Mouse (Mus musculus) MEL (cell line): Measurements from ENCODE around the gene Tenm3. TPM values are rescaled to one million over a fixed set of nuclear protein-coding genes. Genes with fewer than 3 reads are reported as not detected.

ENCODE experiments used
- DNase-seq: peaks from one replicate; pipeline ENCODE4 v3.0.0; 2011; ENCODE audit warnings: low read depth, low spot score
- H3K27ac ChIP-seq: 2 replicates; pipeline ENCODE4 v1.5.1; 2012; ENCODE audit warnings: low read depth, mild to moderate bottlenecking, control low read depth, low read length, moderate library complexity; ENCODE audit not compliant: control insufficient read depth
- H3K27me3 ChIP-seq, 2 experiments: fragments of 150-350 bp in 1 of 2; sonication (generic) in 1 of 2; 2 replicates each; pipeline ENCODE4 v1.6.1; 2012; ENCODE audit warnings: low read length in 2 of 2, mild to moderate bottlenecking in 2 of 2, improper control_type of control experiment in 1 of 2, moderate library complexity in 1 of 2; ENCODE audit not compliant: insufficient read depth in 2 of 2, control insufficient read depth in 1 of 2
- H3K36me3 ChIP-seq, 2 experiments: 2 replicates each; pipeline ENCODE4 v1.6.1; 2012 to 2014; ENCODE audit warnings: low read length in 2 of 2, improper control_type of control experiment in 1 of 2, inconsistent platforms in 1 of 2, mild to moderate bottlenecking in 1 of 2; ENCODE audit not compliant: insufficient read depth in 2 of 2, control insufficient read depth in 1 of 2
- H3K4me1 ChIP-seq, 2 experiments: fragments of 150-350 bp in 1 of 2; sonication (generic) in 1 of 2; 2 replicates each; pipeline ENCODE4 v1.6.1; 2012; ENCODE audit warnings: low read length in 2 of 2, improper control_type of control experiment in 1 of 2, mild to moderate bottlenecking in 1 of 2; ENCODE audit not compliant: insufficient read depth in 2 of 2, control insufficient read depth in 1 of 2
- H3K4me3 ChIP-seq, 2 experiments: fragments of 150-350 bp in 1 of 2; sonication (generic) in 1 of 2; 2 replicates each; pipeline ENCODE4 v1.5.1; 2012; ENCODE audit warnings: low read depth in 2 of 2, low read length in 2 of 2, mild to moderate bottlenecking in 2 of 2, moderate library complexity in 2 of 2, control low read depth in 1 of 2, improper control_type of control experiment in 1 of 2; ENCODE audit not compliant: control insufficient read depth in 1 of 2, insufficient read depth in 1 of 2
- H3K79me2 ChIP-seq: 2 replicates; pipeline ENCODE4 v1.6.1; 2012; ENCODE audit warnings: mild to moderate bottlenecking, low read length, moderate library complexity; ENCODE audit not compliant: control insufficient read depth, poor library complexity, insufficient read depth
- H3K9ac ChIP-seq: 2 replicates; pipeline ENCODE4 v1.6.1; 2012; ENCODE audit warnings: low read depth, mild to moderate bottlenecking, control low read depth, low read length, moderate library complexity; ENCODE audit not compliant: control insufficient read depth, poor library complexity, severe bottlenecking
- H3K9me3 ChIP-seq: fragments of 150-350 bp; sonication (generic); replicated peaks from 2 replicates; pipeline ENCODE4 v1.6.1; 2012; ENCODE audit warnings: mild to moderate bottlenecking, low read length, improper control_type of control experiment, moderate library complexity; ENCODE audit not compliant: insufficient read depth
- BHLHE40 ChIP-seq: IDR thresholded peaks from 2 replicates; pipeline ENCODE4 v1.6.1; 2012; ENCODE audit warnings: low read depth, mild to moderate bottlenecking, inconsistent platforms, low read length, improper control_type of control experiment, borderline replicate concordance
- CHD2 ChIP-seq: IDR thresholded peaks from 2 replicates; pipeline ENCODE4 v1.6.1; 2011; ENCODE audit warnings: low read length, improper control_type of control experiment
- EP300 ChIP-seq, 2 experiments: IDR thresholded peaks; 2 replicates each; pipeline ENCODE4 v1.6.1; 2011; ENCODE audit warnings: improper control_type of control experiment in 2 of 2, low read length in 2 of 2, low read depth in 1 of 2, mild to moderate bottlenecking in 1 of 2
- ETS1 ChIP-seq: IDR thresholded peaks from 2 replicates; pipeline ENCODE4 v1.6.1; 2012; ENCODE audit warnings: low read depth, mild to moderate bottlenecking, inconsistent platforms, low read length, improper control_type of control experiment, moderate library complexity
- GABPA ChIP-seq: IDR thresholded peaks from 2 replicates; pipeline ENCODE4 v1.6.1; 2012; ENCODE audit warnings: low read depth, mild to moderate bottlenecking, inconsistent platforms, low read length, improper control_type of control experiment, moderate library complexity
- GATA1 ChIP-seq: IDR thresholded peaks from 2 replicates; pipeline ENCODE4 v1.6.1; 2011; ENCODE audit warnings: low read depth, low read length, improper control_type of control experiment
- KAT2A ChIP-seq: conservative IDR thresholded peaks from 2 replicates; pipeline ENCODE4 v1.6.1; 2012; ENCODE audit warnings: low read depth, low read length, improper control_type of control experiment, inconsistent platforms
- MAFK ChIP-seq: IDR thresholded peaks from 2 replicates; pipeline ENCODE4 v1.6.1; 2011; ENCODE audit warnings: low read depth, mild to moderate bottlenecking, low read length, improper control_type of control experiment, borderline replicate concordance
- MAX ChIP-seq: IDR thresholded peaks from 2 replicates; pipeline ENCODE4 v1.6.1; 2011; ENCODE audit warnings: low read length, improper control_type of control experiment
- MAZ ChIP-seq: IDR thresholded peaks from 2 replicates; pipeline ENCODE4 v1.6.1; 2012; ENCODE audit warnings: low read depth, mild to moderate bottlenecking, inconsistent platforms, low read length, improper control_type of control experiment
- MYC ChIP-seq: IDR thresholded peaks from 2 replicates; pipeline ENCODE4 v1.6.1; 2011; ENCODE audit warnings: low read depth, mild to moderate bottlenecking, low read length, improper control_type of control experiment, moderate library complexity
- POLR2A ChIP-seq, 2 experiments: IDR thresholded peaks; 2 replicates each; pipeline ENCODE4 v1.6.1; 2011 to 2012; ENCODE audit warnings: low read length in 2 of 2, mild to moderate bottlenecking in 2 of 2, control low read depth in 1 of 2, improper control_type of control experiment in 1 of 2, low read depth in 1 of 2, moderate library complexity in 1 of 2; ENCODE audit not compliant: control insufficient read depth in 1 of 2, insufficient read depth in 1 of 2, poor library complexity in 1 of 2
- RAD21 ChIP-seq: IDR thresholded peaks from 2 replicates; pipeline ENCODE4 v1.6.1; 2011; ENCODE audit warnings: mild to moderate bottlenecking, low read depth, low read length, improper control_type of control experiment
- SIN3A ChIP-seq: IDR thresholded peaks from 2 replicates; pipeline ENCODE4 v1.6.1; 2012; ENCODE audit warnings: low read length, improper control_type of control experiment, inconsistent platforms
- TAL1 ChIP-seq: IDR thresholded peaks from 2 replicates; pipeline ENCODE4 v1.6.1; 2012; ENCODE audit warnings: mild to moderate bottlenecking, inconsistent platforms, low read length, moderate library complexity, mixed read lengths
- TBP ChIP-seq: IDR thresholded peaks from 2 replicates; pipeline ENCODE4 v1.8.0; 2011; ENCODE audit warnings: low read depth, low read length, improper control_type of control experiment
- UBTF ChIP-seq: IDR thresholded peaks from 2 replicates; pipeline ENCODE4 v1.6.1; 2012; ENCODE audit warnings: low read depth, mild to moderate bottlenecking, inconsistent platforms, low read length, improper control_type of control experiment, moderate library complexity, borderline replicate concordance; ENCODE audit not compliant: insufficient read depth
- USF2 ChIP-seq, 2 experiments: IDR thresholded peaks; 2 replicates each; pipeline ENCODE4 v1.6.1; 2011 to 2012; ENCODE audit warnings: improper control_type of control experiment in 2 of 2, low read length in 2 of 2, borderline replicate concordance in 1 of 2, inconsistent platforms in 1 of 2, low read depth in 1 of 2, mild to moderate bottlenecking in 1 of 2; ENCODE audit not compliant: insufficient read depth in 1 of 2
- ZC3H11A ChIP-seq: IDR thresholded peaks from 2 replicates; pipeline ENCODE4 v1.6.1; 2012; ENCODE audit warnings: low read depth, mild to moderate bottlenecking, inconsistent platforms, low read length, improper control_type of control experiment
- ZKSCAN1 ChIP-seq: IDR thresholded peaks from 2 replicates; pipeline ENCODE4 v1.6.1; 2012; ENCODE audit warnings: low read depth, mild to moderate bottlenecking, inconsistent platforms, low read length, improper control_type of control experiment, moderate library complexity
- polyA plus RNA-seq, 2 experiments: library from polyadenylated mRNA; stranded (reverse) in 1 of 2; unstranded in 1 of 2; fragments of >175 nt in 1 of 2; fragments of >200 nt in 1 of 2; gene quantifications; 2 replicates each; pipeline versions ENCODE4 v1.2.1 to v1.2.4; 2012; ENCODE audit warnings: low replicate concordance in 2 of 2, low read depth in 1 of 2; ENCODE audit not compliant: insufficient read length in 2 of 2, insufficient read depth in 1 of 2, missing spikeins in 1 of 2
- total RNA-seq: library from RNA; depleted of rRNA; stranded (reverse); fragments of 300-350 nt; gene quantifications from 2 replicates; pipeline ENCODE4 v1.2.3, GENCODE M21; 2012

The Tenm3 gene
- total and polyA plus RNA-seq, 3 experiments: not detected

DNA sequence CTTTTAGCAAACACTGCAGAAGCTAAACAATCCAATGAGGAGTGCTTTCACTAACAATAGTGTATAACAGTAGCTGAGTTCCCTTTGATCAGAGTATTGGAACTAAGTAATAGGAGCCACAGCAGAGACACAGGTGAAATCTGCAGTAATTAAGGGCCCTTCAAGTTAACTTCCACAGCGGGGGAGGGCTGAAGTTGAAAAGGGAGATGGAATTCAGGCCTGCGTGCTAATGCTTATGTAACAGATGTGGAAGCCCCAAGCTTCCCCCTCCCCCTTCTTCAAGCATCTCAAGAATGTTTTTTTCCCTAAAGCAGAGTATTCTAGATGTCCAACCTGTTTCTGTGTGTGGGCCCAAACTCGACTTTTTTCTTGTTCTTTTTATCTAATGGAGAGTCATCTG is 394.1 kb downstream of the Tenm3 start:
- H3K4me3 ChIP-seq: no peak overlapping the region
- H3K79me2 ChIP-seq: no peaks in the 10 kb centered on the region
- no peaks in the 10 kb centered on the region for H3K4me1 ChIP-seq
- no peaks in the 10 kb centered on the region for H3K36me3 ChIP-seq
- no peak overlapping the region for H3K9ac ChIP-seq
- no peak for DNase-seq
- no peaks in the 10 kb centered on the region for H3K9me3 ChIP-seq
- no peaks in the 10 kb centered on the region for H3K27me3 ChIP-seq
- TF ChIP-seq MAX (no peak), POLR2A (IDR thresholded peaks at IDR 0.05; ENCODE audit: control insufficient read depth in 1 of 2, insufficient read depth in 1 of 2, low read depth in 1 of 2, low read length in 2 of 2, poor library complexity in 1 of 2) (no peak)
- no peak overlapping the region for H3K27ac ChIP-seq

DNA sequence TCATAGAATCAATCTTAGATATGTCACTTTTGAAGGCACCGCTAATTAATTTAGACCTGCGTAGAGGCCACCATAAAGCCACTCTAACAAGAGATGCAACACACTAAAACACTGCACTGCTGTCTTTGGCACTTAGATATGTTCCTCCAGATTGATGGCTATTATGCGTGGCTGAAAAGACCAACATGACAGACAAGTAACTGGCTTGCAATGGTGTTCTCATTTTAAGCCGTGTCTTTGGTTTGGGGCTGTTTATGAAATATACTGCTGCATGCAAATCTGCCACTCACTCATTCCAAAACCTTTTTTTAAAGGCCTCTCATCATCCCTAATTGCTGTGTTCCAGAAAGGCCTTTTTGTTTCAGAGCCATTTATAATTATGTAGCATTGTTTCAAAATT is 398.1 kb downstream of the Tenm3 start:
- Histone ChIP-seq H3K36me3 (no peaks in the 10 kb centered on the region), H3K9me3 (no peaks in the 10 kb centered on the region), H3K27me3 (no peaks in the 10 kb centered on the region), H3K27ac (no peak overlapping the region), H3K4me1 (no peaks in the 10 kb centered on the region), H3K9ac (no peak overlapping the region), H3K79me2 (no peaks in the 10 kb centered on the region), H3K4me3 (no peak overlapping the region)
- DNase-seq: no peak
- TF ChIP-seq CHD2 (no peak), KAT2A (no peak), ZC3H11A (no peak), TAL1 (no peak), GATA1 (no peak), UBTF (no peak), SIN3A (no peak), MAZ (no peak), RAD21 (no peak), MYC (no peak), USF2 (IDR thresholded peaks at IDR 0.05; ENCODE audit: borderline replicate concordance in 1 of 2, insufficient read depth in 1 of 2, low read depth in 1 of 2, low read length in 2 of 2) (no peak), ZKSCAN1 (no peak), MAX (no peak), GABPA (no peak), ETS1 (no peak), EP300 (IDR thresholded peaks at IDR 0.05; ENCODE audit: low read depth in 1 of 2, low read length in 2 of 2) (no peak), MAFK (no peak), BHLHE40 (no peak), TBP (no peak), POLR2A (IDR thresholded peaks at IDR 0.05; ENCODE audit: control insufficient read depth in 1 of 2, insufficient read depth in 1 of 2, low read depth in 1 of 2, low read length in 2 of 2, poor library complexity in 1 of 2) (no peak)
